In genomic region chr12:72304985-72305384, GRCm38 (mm10) we compare ENCODE assay signal across 9 mouse cellular contexts.
DNase-seq lines count a peak whose midpoint lies in the region; ATAC-seq lines count a peak whose summit lies in the region.
"Had no signal": no experiment of that assay in that cellular context is flagged by ENCODE, and none has a peak within 500 bp of the region (broad histone marks: within the 10 kb centered on the region; RNA-seq: fewer than 3 reads in every experiment).

No protein-coding gene starts in this region.

- no peaks in the 10 kb centered on the region for H3K4me1 ChIP-seq in embryonic facial prominence, embryonic 14.5 days (ENCODE audit: control insufficient read depth, insufficient read depth, low read length)

- no peak overlapping the region for H3K9ac ChIP-seq in embryonic facial prominence, embryonic 14.5 days (ENCODE audit: low read depth, low read length)

- no peaks in the 10 kb centered on the region for H3K36me3 ChIP-seq in embryonic facial prominence, embryonic 14.5 days (ENCODE audit: control insufficient read depth, insufficient read depth, low read length)

- peak; percentile 37; the same call in 1 of the 2 replicates for ATAC-seq in embryonic facial prominence, embryonic 14.5 days (ENCODE audit: low read depth)

- H3K27me3 ChIP-seq in embryonic facial prominence, embryonic 14.5 days (replicated peaks; ENCODE audit: control insufficient read depth, insufficient read depth, low read length) = no peaks in the 10 kb centered on the region

- H3K4me3 ChIP-seq in embryonic facial prominence, embryonic 14.5 days (ENCODE audit: low read depth, low read length) = no peak overlapping the region

- H3K27ac ChIP-seq in embryonic facial prominence, embryonic 14.5 days (replicated peaks; ENCODE audit: low read depth, low read length) = no peak overlapping the region

- 41% methylated on average over 5 of the region's 5 CpGs for WGBS in embryonic facial prominence, embryonic 14.5 days

- H3K4me2 ChIP-seq in embryonic facial prominence, embryonic 14.5 days (ENCODE audit: low read depth, low read length) = no peak overlapping the region

- intact Hi-C loops in left cerebral cortex, postnatal 10 days (cut with DNase I) = loop anchor here (5.0 kb wide), 1 partner anchor 102 kb away; the partner anchor contains the start of gene Rtn1

- no peaks in the 10 kb centered on the region for H3K9me3 ChIP-seq in embryonic facial prominence, embryonic 14.5 days (ENCODE audit: control insufficient read depth, low read length)

- peak; percentile 16 to 28 for DNase-seq in left cerebral cortex, postnatal 10 days (ENCODE audit: extremely low spot score in 1 of 2, low spot score in 2 of 2)
- no peak for DNase-seq in left cerebral cortex, adult 8-10 months (ENCODE audit: low spot score in 2 of 2)
- peak; percentile 41 for DNase-seq in embryonic facial prominence, embryonic 14.5 days (ENCODE audit: low spot score)
- peak; percentile 68 for DNase-seq in mesoderm, embryonic 11.5 days (ENCODE audit: low read depth, low spot score)
- no peak for DNase-seq in lung, postnatal 14 days
- no peak for DNase-seq in right cerebral cortex, adult 2 months (ENCODE audit: low spot score in 2 of 2)
- DNase-seq in c-Kit-positive CD71-positive TER-119-positive erythroid progenitor cells, embryonic 14.5 days (ENCODE audit: low spot score) = no peak
- no peak for DNase-seq in adrenal gland, adult 18-20 months (ENCODE audit: low spot score in 2 of 2)
- DNase-seq: lung, postnatal 4 days had no signal

Comparison
In these comparisons a context has a peak if more than half of its experiments do, and no peak if none do; other contexts are left out.
1. DNase-seq: peak in left cerebral cortex, postnatal 10 days (2 of 2), embryonic facial prominence, embryonic 14.5 days (single experiment) and mesoderm, embryonic 11.5 days (single experiment); none in left cerebral cortex, adult 8-10 months (0 of 2), lung, postnatal 14 days (single experiment), right cerebral cortex, adult 2 months (0 of 2), c-Kit-positive CD71-positive TER-119-positive erythroid progenitor cells, embryonic 14.5 days (single experiment) and adrenal gland, adult 18-20 months (0 of 2).